Mouse (Mus musculus) lung, postnatal 36 days (tissue): ENCODE results near the gene Ninl.
A peak's percentile ranks its signal among the peaks of the same experiment; 100 is the strongest.
"Not testable (repeated sequence)": the region's sequence is repeated elsewhere in the genome, so short reads cannot be mapped to it uniquely, and the experiment has no call there.

Experiments used
- DNase-seq: peaks from one replicate; pipeline ENCODE4 v3.0.0; 2022; ENCODE audit warnings: mixed read lengths

Ninl gene

DNA sequence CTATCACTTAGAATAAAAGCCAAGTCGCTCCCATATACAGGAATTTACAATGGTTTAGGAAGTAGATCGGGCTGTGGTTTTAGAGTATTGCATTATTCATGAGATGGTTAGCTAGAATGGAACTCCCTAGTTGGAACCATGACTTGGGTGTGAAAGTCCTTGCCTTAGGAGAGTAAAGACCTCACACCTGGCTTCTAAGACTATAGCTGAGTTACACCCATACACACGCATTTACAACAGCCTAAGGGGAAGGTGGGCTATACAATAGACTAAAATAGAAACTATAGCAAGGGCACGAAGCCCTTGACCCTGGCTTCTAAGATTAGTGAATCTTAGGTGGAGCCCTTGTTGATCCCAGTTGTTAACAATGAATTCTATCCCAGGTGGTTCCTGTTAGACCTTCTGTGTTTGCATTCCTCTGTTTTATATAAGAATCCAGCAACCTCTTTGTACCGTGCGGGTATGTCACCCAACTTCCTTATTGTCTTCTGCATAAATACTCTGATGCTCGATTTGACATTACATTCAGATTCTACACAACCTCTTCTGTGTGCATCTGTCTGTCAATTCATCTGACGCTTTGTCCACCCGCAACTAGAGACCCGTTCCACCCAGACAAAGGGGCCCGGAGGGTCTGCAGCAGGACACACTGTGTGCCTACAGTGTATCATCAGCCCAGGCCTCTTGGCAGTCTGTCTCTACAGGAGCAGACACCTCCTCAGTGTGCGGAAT is 91.1 kb downstream of the Ninl start:
- DNase-seq, result not testable (repeated sequence)

DNA sequence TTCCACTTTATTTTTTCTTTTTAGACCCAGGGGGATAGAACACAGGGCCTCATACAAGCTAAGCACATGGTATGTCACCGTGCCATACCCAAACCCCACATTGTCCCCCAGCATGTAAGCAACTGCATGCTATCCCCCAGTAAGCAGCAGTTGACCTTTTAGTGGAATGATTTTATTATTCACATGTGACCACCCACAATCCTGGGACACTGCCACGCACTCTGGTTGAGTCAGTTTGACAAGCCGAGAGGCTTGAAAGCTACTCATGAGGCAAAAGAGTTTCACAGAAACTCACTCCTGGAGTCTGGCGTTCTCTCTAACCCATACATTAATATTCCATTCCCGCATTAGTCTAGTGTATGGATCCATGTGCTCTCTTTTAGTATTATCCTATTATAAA is 91.8 kb downstream of the Ninl start:
- DNase-seq, result not testable (repeated sequence)

DNA sequence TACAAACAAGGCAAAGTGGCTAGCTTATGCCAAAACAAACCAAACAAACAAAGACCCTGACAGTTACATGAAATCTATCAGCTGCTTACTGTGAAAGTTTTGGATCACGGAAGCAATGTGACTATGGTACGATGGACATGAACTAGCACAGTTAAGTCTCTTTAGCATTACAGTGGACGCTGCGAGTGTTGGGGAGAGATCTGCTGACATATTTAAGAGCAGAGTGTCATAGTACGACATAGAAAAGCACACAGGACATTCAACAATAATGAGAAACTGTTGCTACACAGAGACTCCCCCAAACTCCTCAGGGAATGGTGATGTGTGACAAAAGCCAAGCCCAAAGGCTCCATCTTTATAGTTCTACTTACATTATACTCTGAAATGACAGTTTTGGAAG is 95.2 kb downstream of the Ninl start:
- DNase-seq, result no peak

DNA sequence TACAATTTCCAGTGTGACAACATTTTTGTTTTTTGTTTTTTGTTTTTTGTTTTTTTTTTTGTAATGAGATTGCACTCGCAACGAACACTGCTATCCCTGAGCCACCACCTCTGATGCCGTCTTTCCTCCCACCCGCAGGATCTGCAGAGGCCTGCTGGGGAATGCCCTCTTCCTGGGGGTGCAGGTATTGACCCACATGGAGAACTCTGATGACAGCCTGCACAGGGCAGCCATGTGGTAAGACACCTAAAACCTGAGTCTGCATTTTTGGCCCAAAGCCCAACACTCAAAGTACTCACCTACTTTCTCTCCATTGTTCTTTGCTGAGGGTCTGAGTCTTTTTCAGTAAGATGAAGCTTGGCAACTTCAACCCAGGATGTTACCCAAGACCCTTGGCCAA is 104.5 kb downstream of the Ninl start:
- DNase-seq, result no peak

DNA sequence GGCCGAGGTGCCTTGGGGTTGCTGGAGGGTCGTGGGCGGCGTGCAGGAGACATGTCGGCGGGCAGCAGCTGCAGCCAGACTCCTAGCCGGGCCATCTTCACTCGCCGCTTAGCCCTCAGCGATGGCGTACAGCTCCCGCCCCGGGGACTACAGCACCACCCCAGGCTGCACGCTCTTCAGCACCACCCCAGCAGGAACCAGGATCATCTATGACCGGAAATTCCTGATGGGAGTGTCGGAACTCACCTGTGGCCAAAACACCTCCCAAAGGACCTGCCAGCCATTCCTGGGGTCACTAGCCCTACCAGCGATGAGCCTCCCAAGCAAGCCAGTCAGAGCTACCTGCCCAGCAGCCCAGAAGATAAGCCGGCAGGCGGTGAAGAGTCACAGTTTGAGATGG is 105.7 kb downstream of the Ninl start:
- no peak for DNase-seq

DNA sequence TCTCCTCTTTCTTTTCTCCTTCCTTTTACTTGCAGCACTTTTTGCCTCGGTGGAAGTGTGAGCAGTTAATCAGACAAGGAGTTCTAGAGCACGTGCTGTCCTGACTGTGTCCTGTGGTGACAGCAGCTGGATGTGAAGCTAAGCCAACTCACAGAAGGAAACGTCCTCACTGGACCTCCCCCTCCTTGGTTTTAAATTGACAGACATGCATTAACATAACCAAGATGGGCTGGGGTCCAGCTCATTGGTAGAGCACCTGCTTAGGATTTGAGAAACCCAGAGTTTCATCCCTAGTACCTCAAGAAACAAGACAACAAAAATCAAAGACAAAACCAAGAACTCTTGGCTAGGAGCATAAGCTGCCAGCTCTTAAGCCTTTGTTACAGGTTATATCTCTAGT is 108.4 kb downstream of the Ninl start:
- DNase-seq, result no peak

DNA sequence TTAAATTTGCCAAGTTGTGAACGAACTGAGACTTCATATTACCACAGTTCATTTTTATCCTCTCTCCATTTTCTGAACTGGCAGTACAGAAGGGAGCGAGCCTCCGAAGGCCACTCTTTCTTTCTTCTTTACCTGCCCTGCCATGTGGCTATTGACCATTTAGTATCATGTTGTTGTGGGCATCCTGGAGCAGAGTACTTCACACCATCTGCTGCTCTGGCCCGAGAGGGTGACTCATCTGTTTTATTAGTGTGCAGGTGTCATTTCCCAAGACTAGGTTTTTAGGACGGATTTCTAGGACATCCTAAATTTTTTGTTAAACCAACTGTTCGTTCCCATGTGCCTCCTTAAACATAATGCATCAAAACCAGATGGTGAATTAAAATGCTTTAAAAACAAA is 110.0 kb downstream of the Ninl start:
- DNase-seq, result no peak

DNA sequence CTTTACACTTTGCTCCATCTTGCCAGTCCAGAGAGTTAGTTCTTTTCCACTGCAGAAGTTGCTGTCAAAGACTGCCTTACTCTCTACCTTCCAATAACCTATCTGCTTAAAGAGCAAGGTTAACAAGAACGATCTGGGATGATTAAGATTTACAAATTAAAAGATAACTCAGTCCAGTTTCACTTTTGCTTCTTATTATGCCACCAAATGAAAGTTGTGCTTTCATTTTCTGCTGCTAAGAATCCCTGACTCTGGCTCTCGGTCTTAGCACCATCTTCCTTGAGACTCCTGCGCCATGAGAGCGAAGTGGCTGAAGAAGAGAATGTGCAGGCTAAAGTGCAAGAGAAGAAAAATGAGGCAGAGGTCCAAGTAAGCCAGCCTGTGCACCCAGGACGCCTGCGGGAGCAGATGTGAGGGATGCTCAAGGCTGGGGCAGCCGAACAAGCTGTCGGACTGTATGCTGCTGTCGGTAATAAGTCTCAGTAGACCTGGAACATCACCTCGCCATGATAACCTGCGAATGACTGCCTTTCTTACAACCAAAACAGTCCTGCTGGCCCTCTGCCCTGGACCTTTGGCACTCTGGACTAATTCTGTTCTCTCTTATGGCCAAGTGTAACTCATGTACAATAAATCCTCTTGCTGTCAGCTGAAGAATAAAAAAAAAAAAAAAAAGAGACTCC is 112.0 kb downstream of the Ninl start:
- DNase-seq, result no peak

DNA sequence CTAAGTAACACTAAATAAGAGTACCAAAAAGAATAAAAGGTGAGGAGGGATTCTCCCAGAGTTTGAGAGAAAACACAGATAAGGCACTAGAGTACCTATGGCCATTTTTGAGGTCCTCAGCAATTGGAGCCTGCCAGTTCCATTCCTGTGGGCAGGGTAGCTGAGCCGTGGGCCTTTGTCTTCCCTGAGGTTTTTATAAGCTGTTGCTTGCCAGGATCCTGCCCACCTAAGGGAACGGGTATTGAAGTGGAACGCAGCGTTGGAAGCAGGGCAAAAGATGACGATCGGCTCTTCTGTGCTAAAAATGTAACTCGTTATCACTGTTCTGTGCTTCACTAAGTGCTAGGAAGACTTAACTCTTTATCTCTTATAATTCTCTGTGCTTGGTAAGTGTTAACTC is 115.7 kb downstream of the Ninl start:
- no peak for DNase-seq

DNA sequence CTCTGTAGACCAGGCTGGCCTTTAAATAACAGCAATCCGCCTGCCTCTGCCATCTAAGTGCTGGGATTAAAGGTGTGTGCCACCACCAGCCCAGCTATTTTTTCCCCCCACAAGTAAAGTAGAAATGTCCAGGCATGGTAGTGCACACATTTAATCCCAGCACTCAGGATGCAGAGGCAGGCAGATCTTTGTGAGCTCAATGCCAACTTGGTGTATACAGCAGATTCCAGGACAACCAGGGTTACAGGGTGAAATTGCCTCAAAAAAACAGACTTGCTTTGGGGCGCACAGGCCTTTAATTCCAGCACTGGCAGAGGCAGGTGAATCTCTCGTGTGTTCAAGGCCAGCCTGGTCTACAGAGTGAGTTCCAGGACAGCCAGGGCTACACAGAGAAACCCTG is 116.2 kb downstream of the Ninl start:
- no peak for DNase-seq

DNA sequence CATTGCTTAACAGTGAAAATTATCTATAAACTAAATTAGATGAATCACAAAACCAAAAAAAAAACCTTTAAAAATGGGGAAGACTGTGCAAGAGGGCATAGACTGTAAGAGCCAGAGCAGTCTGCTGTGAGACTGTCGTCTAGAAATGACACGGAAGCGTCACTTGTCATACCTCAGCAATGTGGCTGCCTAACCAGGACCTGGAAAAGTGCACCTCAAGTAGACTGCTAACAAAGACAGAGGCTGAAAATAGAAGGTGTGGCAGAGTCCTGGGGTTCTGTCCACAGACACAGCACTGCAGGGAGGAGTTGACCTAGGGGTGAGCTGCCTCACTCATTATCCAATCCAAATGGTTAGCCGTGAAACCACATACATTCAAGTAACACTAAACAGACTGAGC is 117.0 kb downstream of the Ninl start:
- no peak for DNase-seq

DNA sequence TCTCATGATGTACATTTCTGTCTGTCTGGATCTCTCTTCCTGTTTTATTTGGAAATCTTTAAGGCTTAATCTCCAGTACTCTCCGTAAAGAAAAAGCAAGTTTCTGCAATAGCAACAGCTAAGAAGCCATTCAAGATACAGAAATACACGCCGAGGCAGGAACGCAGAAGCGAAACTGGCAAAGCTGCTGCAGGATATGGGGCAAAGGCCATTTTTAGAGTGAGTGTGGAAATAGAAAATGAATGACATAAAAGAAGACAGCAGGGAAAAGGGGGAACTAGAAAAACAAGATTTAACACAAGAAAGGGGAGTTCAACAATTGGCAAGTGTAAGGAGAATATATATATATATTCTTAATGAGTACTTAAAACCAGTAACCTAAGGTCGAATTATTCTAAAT is 117.5 kb downstream of the Ninl start:
- DNase-seq, result peak; percentile 34

DNA sequence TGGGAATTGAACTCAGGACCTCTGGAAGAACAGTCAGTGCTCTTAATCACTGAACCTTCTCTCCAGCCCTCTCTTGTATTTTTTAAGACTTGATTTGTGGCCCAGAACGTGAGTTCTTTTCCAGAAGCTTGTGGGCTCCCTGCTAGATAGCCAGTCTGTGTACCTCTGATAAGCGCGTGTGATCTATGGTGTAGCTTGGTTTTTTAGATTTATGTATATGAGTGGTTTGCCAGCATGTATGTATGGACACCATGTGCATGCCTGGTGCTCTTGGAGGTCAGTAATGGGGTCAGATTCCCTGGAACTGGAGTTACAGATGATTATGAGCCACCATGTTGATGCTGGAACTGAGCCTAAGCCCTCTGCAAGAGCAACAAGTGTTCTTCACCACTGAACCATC is 118.6 kb downstream of the Ninl start:
- no peak for DNase-seq

DNA sequence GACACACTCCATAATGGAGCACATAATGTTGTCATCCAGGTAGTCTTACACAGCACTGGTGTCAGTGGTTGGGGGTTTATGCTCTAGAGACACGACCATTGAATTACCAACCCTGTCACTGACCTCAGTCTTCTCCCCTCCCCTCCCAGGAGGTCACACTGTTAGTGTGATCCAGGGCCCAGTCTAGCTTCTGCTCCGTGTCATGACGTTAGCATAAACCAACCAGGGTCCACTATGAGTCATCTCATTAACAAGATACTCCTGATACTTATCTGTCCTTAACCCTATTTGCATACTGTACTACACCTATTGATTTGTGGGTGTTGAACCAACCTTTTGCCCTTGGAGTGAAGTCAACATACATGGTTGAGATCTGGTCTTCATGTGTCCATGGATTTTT is 120.5 kb downstream of the Ninl start:
- DNase-seq, result no peak

DNA sequence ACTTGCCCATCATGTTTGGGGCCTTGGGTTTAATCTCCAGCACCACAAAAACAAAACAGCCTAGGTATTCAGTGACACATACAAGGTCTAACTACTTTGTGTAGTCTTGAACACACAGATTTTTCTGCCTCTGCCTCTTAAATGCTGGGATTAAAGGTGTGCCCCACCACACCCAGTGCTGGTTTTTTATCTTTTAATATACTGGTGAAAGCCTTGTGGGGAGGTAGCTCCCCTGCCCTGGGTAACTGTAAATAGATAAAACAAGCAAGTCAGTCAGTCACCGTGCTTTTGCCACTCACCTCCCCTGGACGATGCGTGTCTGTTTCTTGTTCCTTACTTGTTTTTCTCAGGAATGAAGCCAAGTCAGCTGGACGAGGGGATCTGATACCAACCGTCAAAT is 123.4 kb downstream of the Ninl start:
- DNase-seq, result no peak

DNA sequence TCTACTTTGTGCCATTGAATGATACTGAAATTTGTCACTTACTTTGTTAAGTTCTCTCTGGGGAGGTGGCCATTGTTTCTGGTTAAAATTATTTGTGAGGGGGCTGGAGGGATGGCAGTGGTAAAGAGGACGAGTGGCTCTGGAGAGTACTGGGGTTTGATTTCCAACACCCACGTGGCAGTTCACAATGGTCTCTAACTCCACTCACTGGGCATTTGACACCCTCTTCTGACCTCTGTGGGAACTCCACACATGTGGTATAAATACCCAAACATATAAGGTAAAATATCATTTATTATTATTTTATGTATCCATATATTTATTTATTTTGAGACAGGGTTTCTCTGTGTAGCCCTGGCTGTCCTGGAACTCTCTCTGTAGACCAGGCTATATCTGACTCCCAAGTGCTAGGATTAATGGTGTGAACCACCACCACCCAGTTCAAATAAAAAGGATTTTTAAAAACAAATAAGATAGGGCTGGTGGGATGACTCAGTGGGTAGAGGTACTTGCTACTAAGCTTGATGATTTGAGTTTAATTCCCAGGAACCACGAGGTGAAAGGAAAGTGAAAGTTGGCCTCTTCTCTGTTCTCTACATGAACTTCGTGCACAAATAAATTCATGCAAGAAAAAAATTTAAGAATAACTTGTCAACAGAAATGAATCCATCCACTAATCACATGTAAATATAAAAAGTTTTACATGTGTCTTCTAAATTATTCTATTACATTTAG is 124.2 kb downstream of the Ninl start:
- DNase-seq, result no peak

DNA sequence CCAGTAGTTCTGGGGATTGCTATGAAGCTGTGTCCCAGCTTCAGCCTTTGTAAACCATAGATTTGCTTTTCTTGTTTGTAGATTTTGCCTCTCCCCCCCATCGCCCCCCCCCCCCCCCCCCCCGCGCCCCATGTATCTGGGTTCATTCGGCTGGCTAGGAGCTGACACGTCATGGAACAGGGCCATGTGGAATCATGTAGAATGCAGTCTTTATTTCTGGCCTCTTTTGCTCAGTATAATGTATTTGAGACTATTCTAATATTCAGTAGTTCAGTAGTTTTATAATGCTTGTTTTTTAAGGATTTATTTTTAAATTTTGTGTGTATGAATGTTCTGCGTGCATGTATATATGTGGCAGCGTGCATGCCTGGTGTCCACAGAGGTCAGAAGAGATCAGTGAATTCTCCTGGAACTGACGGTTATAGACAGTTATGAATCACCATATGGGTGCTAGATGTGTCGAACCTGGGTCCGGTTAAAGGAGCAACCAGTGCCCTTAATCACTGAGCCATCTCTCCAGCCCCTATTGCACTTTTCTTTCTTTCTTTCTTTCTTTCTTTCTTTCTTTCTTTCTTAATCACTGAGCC is 128.8 kb downstream of the Ninl start:
- DNase-seq, result no peak

DNA sequence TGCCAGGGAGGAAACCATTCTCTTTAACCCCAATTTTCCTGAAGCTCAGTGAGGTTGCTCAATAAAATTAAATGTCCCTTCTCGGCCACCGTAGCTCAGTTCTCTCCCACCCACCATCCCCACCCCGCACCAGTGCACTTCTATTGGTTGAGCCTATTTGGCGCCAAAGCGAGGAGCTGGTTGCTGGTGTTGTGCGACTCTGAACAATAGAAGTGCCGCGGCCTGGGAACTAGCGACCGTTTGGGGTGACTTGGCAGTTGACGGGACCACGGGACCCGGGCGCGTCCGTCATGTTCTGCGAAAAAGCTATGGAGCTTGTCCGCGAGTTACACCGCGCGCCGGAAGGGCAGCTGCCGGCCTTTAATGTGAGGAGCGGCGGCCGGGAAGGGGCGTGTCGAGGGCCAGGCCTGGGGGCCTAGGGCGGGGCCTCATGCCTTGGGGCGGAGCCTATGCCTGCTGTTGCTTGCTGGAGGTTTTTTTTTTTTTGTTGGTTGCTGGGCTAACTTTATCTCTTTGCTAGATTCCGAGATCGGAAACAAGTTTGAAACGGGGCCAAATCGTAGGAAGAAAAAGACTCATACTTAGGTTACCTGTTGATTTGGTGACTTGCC is 129.6 kb downstream of the Ninl start:
- DNase-seq, result peak; percentile 97

DNA sequence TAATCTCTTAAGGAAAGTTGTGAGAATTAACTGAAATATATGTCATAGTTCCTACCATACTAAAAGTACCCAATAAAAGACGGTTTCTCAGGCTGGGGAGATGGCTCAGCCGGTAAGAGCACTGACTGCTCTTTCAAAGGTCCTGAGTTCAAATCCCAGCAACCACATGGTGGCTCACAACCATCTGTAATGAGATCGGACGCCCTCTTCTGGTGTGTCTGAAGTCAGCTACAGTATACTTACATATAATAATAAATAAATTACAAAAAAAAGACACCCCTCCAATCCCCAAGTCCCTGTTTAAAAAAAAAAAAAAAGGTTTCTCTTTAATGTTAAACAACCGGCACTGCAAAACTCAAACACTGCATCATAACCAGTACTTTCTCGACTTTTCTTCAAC is 130.3 kb downstream of the Ninl start:
- not testable (repeated sequence) for DNase-seq

DNA sequence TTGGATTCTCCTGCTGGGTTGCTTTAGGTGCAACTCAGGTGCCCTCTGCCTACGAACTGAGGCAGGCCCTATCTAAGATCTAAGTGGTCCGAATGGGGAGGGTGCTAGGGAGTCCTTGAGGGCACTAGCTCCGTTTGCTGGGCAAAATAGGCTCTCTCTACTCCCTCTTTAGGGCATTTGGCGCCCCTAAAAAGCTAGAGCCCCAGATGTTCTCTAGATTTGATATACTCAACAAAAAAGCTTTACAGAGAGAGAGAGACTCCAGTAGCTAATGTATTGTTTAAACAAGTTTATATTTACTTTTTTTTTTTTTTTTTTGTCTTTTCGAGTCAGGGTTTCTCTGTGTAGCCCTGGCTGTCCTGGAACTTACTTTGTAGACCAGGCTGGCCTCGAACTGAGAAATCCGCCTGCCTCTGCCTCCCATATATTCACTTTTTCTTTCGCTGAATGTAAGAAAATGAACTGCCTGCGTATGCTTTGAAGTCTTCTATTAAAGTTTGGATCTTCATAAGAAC is 134.2 kb downstream of the Ninl start, which contains the start of gene Gins1:
Gins1 (plus strand) TSS at position 465 of the 515 bp plus-strand sequence.
- no peak for DNase-seq

DNA sequence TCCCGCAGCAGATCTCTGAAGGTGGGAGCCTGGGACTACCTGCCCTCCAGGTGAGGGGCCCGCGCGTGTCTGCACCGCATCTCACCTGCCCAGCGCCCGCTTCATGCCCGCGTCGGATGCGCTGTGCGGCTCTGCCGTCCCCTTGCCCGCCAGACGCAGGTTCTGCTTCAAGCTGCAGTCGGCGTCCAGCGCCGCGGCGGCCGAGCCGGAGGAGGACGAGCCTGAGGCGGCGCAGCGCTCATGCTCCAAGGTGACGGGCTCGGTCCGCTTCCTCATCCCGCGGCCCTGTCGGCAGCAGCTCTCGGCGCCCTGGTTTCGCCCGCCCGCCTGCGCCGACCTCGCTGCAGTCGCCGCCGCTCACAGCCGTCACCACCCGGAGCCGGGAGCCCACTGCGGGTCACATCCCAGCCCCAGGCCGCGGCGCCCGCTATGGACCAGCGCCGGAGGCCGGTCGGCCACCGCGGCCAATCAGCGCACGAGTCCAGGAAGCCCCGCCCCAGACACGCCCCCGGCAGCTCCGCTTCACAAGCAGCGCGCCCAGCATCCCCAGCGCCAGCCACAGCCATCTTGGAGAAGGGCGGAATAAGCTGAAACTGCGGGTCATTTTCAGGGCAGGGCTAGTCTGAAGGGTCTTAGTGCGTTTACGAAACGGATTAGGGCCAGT is 134.8 kb downstream of the Ninl start, which contains the start of gene Abhd12:
Abhd12 (minus strand) TSS at position 470 of the 664 bp plus-strand sequence.
- peak; percentile 99 for DNase-seq

DNA sequence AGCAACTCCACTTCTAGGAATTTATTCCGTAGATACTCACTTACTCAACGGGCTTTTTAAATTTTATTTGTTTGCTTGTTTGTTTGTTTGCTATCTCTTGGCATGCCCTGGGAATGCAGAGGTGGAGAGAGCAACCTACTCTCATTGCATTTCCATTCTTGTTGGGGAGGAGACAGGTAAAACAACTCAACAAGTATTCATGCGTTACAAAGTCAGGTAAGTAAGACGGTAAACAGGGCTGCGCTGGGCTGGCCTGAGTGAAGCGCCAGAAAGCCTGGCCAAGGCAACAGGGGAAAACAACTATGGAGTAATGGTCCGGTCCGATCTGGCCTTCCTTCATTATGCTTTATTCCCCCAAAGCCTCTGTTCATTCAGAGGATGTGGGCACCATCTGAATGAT is 136.8 kb downstream of the Ninl start:
- DNase-seq, result no peak
